Mouse (Mus musculus) layer of hippocampus, postnatal 36 days (tissue): ENCODE data around the gene Csmd2. TPM values are rescaled to one million over a fixed set of nuclear protein-coding genes. Genes with fewer than 3 reads are reported as not detected.
A peak's percentile ranks its signal among the peaks of the same experiment; 100 is the strongest.

ENCODE experiments used
- DNase-seq, 2 experiments: peaks; one replicate each; pipeline ENCODE4 v3.0.0; 2022
- total RNA-seq, 2 experiments: library from RNA; stranded (reverse); gene quantifications; 2 replicates each; pipeline ENCODE4 v1.2.3; 2021

Gene Csmd2
- total RNA-seq, 2 experiments from 2014 or later: 43.5 to 51.1 TPM

- DNase-seq: no peak
Observed at GRCm38 (mm10) chr4:128419988-128420617, 432.4 kb downstream of the Csmd2 start.

- DNase-seq: no peak
Observed at GRCm38 (mm10) chr4:128422486-128422885, 434.8 kb downstream of the Csmd2 start.

GRCm38 (mm10) chr4:128425339-128425738 lies 437.7 kb downstream of the Csmd2 start:
- DNase-seq: no peak

- DNase-seq: no peak
Observed at GRCm38 (mm10) chr4:128427261-128428030, 439.8 kb downstream of the Csmd2 start.

- DNase-seq: no peak
Observed at GRCm38 (mm10) chr4:128428303-128429107, 440.8 kb downstream of the Csmd2 start.

- no peak for DNase-seq
Observed at GRCm38 (mm10) chr4:128429591-128429990, 441.9 kb downstream of the Csmd2 start.

GRCm38 (mm10) chr4:128440550-128440949 lies 452.9 kb downstream of the Csmd2 start:
- no peak for DNase-seq

- no peak for DNase-seq
Observed at GRCm38 (mm10) chr4:128441228-128441627, 453.6 kb downstream of the Csmd2 start.

GRCm38 (mm10) chr4:128442791-128443190 lies 455.1 kb downstream of the Csmd2 start:
- no peak for DNase-seq

- no peak for DNase-seq
Observed at GRCm38 (mm10) chr4:128445514-128446260, 458.0 kb downstream of the Csmd2 start.

GRCm38 (mm10) chr4:128448831-128449431 lies 461.3 kb downstream of the Csmd2 start:
- peak; percentile 50 to 53 for DNase-seq

- no peak for DNase-seq
Observed at GRCm38 (mm10) chr4:128450137-128450536, 462.5 kb downstream of the Csmd2 start.

- DNase-seq: peak; percentile 51 to 53
Observed at GRCm38 (mm10) chr4:128450974-128451373, 463.3 kb downstream of the Csmd2 start.

GRCm38 (mm10) chr4:128451383-128451794 lies 463.7 kb downstream of the Csmd2 start:
- no peak for DNase-seq

- DNase-seq: no peak
Observed at GRCm38 (mm10) chr4:128466708-128467107, 479.1 kb downstream of the Csmd2 start.

- no peak for DNase-seq
Observed at GRCm38 (mm10) chr4:128468040-128468439, 480.4 kb downstream of the Csmd2 start.

GRCm38 (mm10) chr4:128476249-128476648 lies 488.6 kb downstream of the Csmd2 start:
- DNase-seq: no peak

GRCm38 (mm10) chr4:128483891-128484290 lies 496.2 kb downstream of the Csmd2 start:
- DNase-seq: no peak

GRCm38 (mm10) chr4:128484679-128485078 lies 497.0 kb downstream of the Csmd2 start:
- no peak for DNase-seq

GRCm38 (mm10) chr4:128489521-128490100 lies 502.0 kb downstream of the Csmd2 start:
- no peak for DNase-seq

- no peak for DNase-seq
Observed at GRCm38 (mm10) chr4:128492055-128492454, 504.4 kb downstream of the Csmd2 start.

- no peak for DNase-seq
Observed at GRCm38 (mm10) chr4:128499980-128500379, 512.3 kb downstream of the Csmd2 start.
